Comparison of ENCODE assay signal across 26 mouse cellular contexts in genomic region chr16:36053524-36054275, GRCm38 (mm10). TPM values are rescaled to one million over a fixed set of nuclear protein-coding genes. Genes with fewer than 3 reads are reported as not detected.
A peak's percentile ranks its signal among the peaks of the same experiment; 100 is the strongest.
DNase-seq lines count a peak whose midpoint lies in the region; ATAC-seq and TF ChIP-seq lines count a peak whose summit lies in the region.
"Had no signal": no experiment of that assay in that cellular context is flagged by ENCODE, and none has a peak within 500 bp of the region (broad histone marks: within the 10 kb centered on the region; RNA-seq: fewer than 3 reads in every experiment).

No protein-coding gene starts in this region.

- DNase-seq in heart, adult 2 months = peak in 1 of 2 experiments; percentile 29
- peak; percentile 89 for DNase-seq in heart, embryonic 10.5 days (ENCODE audit: low spot score)
- no peak for DNase-seq in retina, postnatal 1 day
- DNase-seq in MN1 (ENCODE audit: low spot score) = no peak
- DNase-seq: adrenal gland, adult 8-10 months; B cell, adult 2 months; cerebellum, adult 8-10 months; cerebellum, postnatal 36 days; gastrocnemius, adult 2 months; gastrocnemius, postnatal 36 days; kidney, adult 9 months; kidney, postnatal 14 days; liver; lung, adult 2 months; right cerebral cortex, adult 18-20 months; spleen, adult 18-20 months had no signal

- H3K27ac ChIP-seq in heart, adult 2 months = peak overlapping the region; percentile 23
- peak overlapping the region; percentile 74 for H3K27ac ChIP-seq in heart, embryonic 10.5 days
- peak overlapping the region; percentile 82 for H3K27ac ChIP-seq in heart, embryonic 15.5 days
- H3K27ac ChIP-seq in kidney, embryonic 15.5 days = no peak overlapping the region
- H3K27ac ChIP-seq: embryonic facial prominence, embryonic 12.5 days; hindbrain, embryonic 13.5 days; liver, embryonic 14.5 days; midbrain, embryonic 10.5 days; midbrain, embryonic 15.5 days; neural tube, embryonic 15.5 days had no signal

- intact Hi-C loops in heart, adult 2 months (cut with DNase I) = no loop called here

- no peaks in the 10 kb centered on the region for H3K27me3 ChIP-seq in heart, adult 2 months (ENCODE audit: control insufficient read depth, insufficient read depth, low read length)
- H3K27me3 ChIP-seq in heart, embryonic 10.5 days (ENCODE audit: insufficient read depth, poor library complexity, severe bottlenecking) = no peaks in the 10 kb centered on the region
- H3K27me3 ChIP-seq in heart, embryonic 15.5 days = no peaks in the 10 kb centered on the region
- no peaks in the 10 kb centered on the region for H3K27me3 ChIP-seq in kidney, embryonic 15.5 days
- H3K27me3 ChIP-seq: embryonic facial prominence, embryonic 12.5 days; hindbrain, embryonic 13.5 days; midbrain, embryonic 15.5 days; neural tube, embryonic 15.5 days had no signal

- no peak overlapping the region for H3K4me3 ChIP-seq in heart, adult 2 months
- no peak overlapping the region for H3K4me3 ChIP-seq in heart, embryonic 10.5 days
- no peak overlapping the region for H3K4me3 ChIP-seq in heart, embryonic 15.5 days
- H3K4me3 ChIP-seq in kidney, embryonic 15.5 days (replicated peaks) = no peak overlapping the region
- H3K4me3 ChIP-seq: embryonic facial prominence, embryonic 12.5 days; gastrocnemius, adult 2 months; hindbrain, embryonic 13.5 days; midbrain, embryonic 10.5 days; midbrain, embryonic 15.5 days; neural tube, embryonic 15.5 days had no signal

- no peaks in the 10 kb centered on the region for H3K79me2 ChIP-seq in heart, adult 2 months (replicated peaks; ENCODE audit: control insufficient read depth, insufficient read depth, low read length)

- 23% methylated on average over 6 of the region's 6 CpGs for WGBS in heart, adult 2 months
- 34% methylated on average over 6 of the region's 6 CpGs for WGBS in heart, embryonic 10.5 days
- 38% methylated on average over 6 of the region's 6 CpGs for WGBS in heart, embryonic 15.5 days
- 83% methylated on average over 6 of the region's 6 CpGs for WGBS in kidney, embryonic 15.5 days

- H3K9me3 ChIP-seq in heart, embryonic 10.5 days = no peaks in the 10 kb centered on the region
- no peaks in the 10 kb centered on the region for H3K9me3 ChIP-seq in heart, embryonic 15.5 days (replicated peaks)
- H3K9me3 ChIP-seq in kidney, embryonic 15.5 days (replicated peaks) = no peaks in the 10 kb centered on the region
- H3K9me3 ChIP-seq: embryonic facial prominence, embryonic 12.5 days; hindbrain, embryonic 13.5 days; midbrain, embryonic 10.5 days; midbrain, embryonic 15.5 days; neural tube, embryonic 15.5 days had no signal

- TF ChIP-seq EP300 in heart, adult 2 months (IDR thresholded peaks at IDR 0.05; ENCODE audit: insufficient read depth, low read depth, low read length) = no peak

- TF ChIP-seq CTCF in heart, adult 2 months (IDR thresholded peaks at IDR 0.05) = no peak

- no peak overlapping the region for H3K9ac ChIP-seq in heart, adult 2 months (ENCODE audit: low read depth, low read length)
- H3K9ac ChIP-seq in heart, embryonic 15.5 days = no peak overlapping the region
- no peak overlapping the region for H3K9ac ChIP-seq in kidney, embryonic 15.5 days
- H3K9ac ChIP-seq: embryonic facial prominence, embryonic 12.5 days; hindbrain, embryonic 13.5 days; liver, embryonic 14.5 days; midbrain, embryonic 15.5 days; neural tube, embryonic 15.5 days had no signal

- ATAC-seq in heart, embryonic 15.5 days (replicated peaks; ENCODE audit: insufficient number of reproducible peaks, insufficient read depth, low FRiP score, low read depth) = peak; percentile 68
- no peak for ATAC-seq in kidney, embryonic 15.5 days (replicated peaks; ENCODE audit: low FRiP score)
- ATAC-seq: forebrain, embryonic 14.5 days; intestine, embryonic 16.5 days; midbrain, embryonic 15.5 days had no signal

- TF ChIP-seq POLR2A in heart, adult 2 months (IDR thresholded peaks at IDR 0.05; ENCODE audit: insufficient read depth, low read depth, low read length) = no peak

- H3K4me1 ChIP-seq in heart, adult 2 months (ENCODE audit: control insufficient read depth, insufficient read depth, low read length) = peaks cover 2% of the 10 kb centered on the region; the same call in 1 of the 2 replicates
- H3K4me1 ChIP-seq in heart, embryonic 10.5 days = peaks cover 37% of the 10 kb centered on the region
- peaks cover 44% of the 10 kb centered on the region for H3K4me1 ChIP-seq in heart, embryonic 15.5 days (replicated peaks)
- H3K4me1 ChIP-seq in kidney, embryonic 15.5 days = 0 out of 2 replicates have a peak, but pooled peaks cover 2% of the 10 kb centered on the region
- H3K4me1 ChIP-seq: embryonic facial prominence, embryonic 12.5 days; hindbrain, embryonic 13.5 days; midbrain, embryonic 10.5 days; midbrain, embryonic 15.5 days; neural tube, embryonic 15.5 days had no signal

- H3K36me3 ChIP-seq in heart, adult 2 months (ENCODE audit: control insufficient read depth, insufficient read depth, low read length) = peaks cover 2% of the 10 kb centered on the region; the same call in 1 of the 2 replicates
- peaks cover 57% of the 10 kb centered on the region for H3K36me3 ChIP-seq in heart, embryonic 10.5 days
- H3K36me3 ChIP-seq in heart, embryonic 15.5 days = peaks cover 32% of the 10 kb centered on the region
- peaks cover 48% of the 10 kb centered on the region for H3K36me3 ChIP-seq in kidney, embryonic 15.5 days
- H3K36me3 ChIP-seq: midbrain, embryonic 15.5 days had no signal

- H3K4me2 ChIP-seq in heart, embryonic 15.5 days = no peak overlapping the region
- H3K4me2 ChIP-seq in kidney, embryonic 15.5 days = no peak overlapping the region
- H3K4me2 ChIP-seq: embryonic facial prominence, embryonic 12.5 days; hindbrain, embryonic 13.5 days; midbrain, embryonic 15.5 days; neural tube, embryonic 15.5 days had no signal

RNA-seq across cellular contexts. Expression of gene Wdr5b, which starts 12.7 kb away (rescaled TPM):
- 1 to 10 TPM; 2.7 to 2.8 TPM for total RNA-seq in heart, adult 2 months (2021)
- polyA plus RNA-seq in heart, adult 2 months (2012; rRNA removed) = 1.8 and 2.5 TPM in 2 replicates
- 5.4 and 5.9 TPM in 2 replicates for polyA plus RNA-seq in heart, embryonic 10.5 days (2016; fragmentation: Nextera tagmentation; extraction: Ambion mirVana)
- polyA plus RNA-seq in heart, embryonic 15.5 days (2015; fragmentation: Nextera tagmentation; extraction: Ambion mirVana) = 6.0 and 6.8 TPM in 2 replicates
- polyA plus RNA-seq in kidney, embryonic 15.5 days (2015; fragmentation: Nextera tagmentation; extraction: Ambion mirVana) = 8.9 and 9.9 TPM in 2 replicates

RNA-seq across cellular contexts. Expression of gene Fam162a, which starts 17.7 kb away (rescaled TPM):
- total RNA-seq in heart, adult 2 months (2021) = 100 to 1,000 TPM; 212 to 248 TPM
- 95.0 and 98.5 TPM in 2 replicates for polyA plus RNA-seq in heart, adult 2 months (2012; rRNA removed)
- 619 and 675 TPM in 2 replicates for polyA plus RNA-seq in heart, embryonic 10.5 days (2016; fragmentation: Nextera tagmentation; extraction: Ambion mirVana)
- 733 and 988 TPM in 2 replicates for polyA plus RNA-seq in heart, embryonic 15.5 days (2015; fragmentation: Nextera tagmentation; extraction: Ambion mirVana)
- 319 and 327 TPM in 2 replicates for polyA plus RNA-seq in kidney, embryonic 15.5 days (2015; fragmentation: Nextera tagmentation; extraction: Ambion mirVana)

RNA-seq across cellular contexts. Expression of gene Ccdc58, which starts 17.8 kb away (rescaled TPM):
- 10 to 100 TPM; 31.1 to 33.3 TPM for total RNA-seq in heart, adult 2 months (2021)
- polyA plus RNA-seq in heart, adult 2 months (2012; rRNA removed) = 14.0 and 24.2 TPM in 2 replicates
- 101 and 102 TPM in 2 replicates for polyA plus RNA-seq in heart, embryonic 10.5 days (2016; fragmentation: Nextera tagmentation; extraction: Ambion mirVana)
- polyA plus RNA-seq in heart, embryonic 15.5 days (2015; fragmentation: Nextera tagmentation; extraction: Ambion mirVana) = 64.5 and 90.8 TPM in 2 replicates
- polyA plus RNA-seq in kidney, embryonic 15.5 days (2015; fragmentation: Nextera tagmentation; extraction: Ambion mirVana) = 79.3 and 91.9 TPM in 2 replicates
